In the genomic region with DNA sequence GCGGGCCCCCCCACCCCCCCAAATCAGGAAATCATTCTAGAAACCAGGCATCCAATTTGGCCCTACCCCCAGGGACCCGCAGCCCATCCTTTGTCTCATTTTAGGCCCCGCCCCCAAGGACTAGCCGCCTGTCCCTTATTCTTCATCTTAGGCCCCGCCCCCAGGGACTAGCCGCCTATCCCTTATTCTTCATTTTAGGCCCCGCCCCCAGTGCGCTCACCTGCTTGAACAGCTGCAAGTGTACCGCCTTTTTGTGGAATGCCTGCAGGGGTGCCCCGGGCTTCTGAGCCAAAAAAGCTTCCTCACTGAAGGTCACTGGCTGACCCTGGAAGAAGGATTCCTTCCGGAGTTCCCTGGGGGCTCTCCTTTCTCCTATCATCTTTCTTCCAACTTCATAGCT, we compare ENCODE assay signal across 9 mouse cellular contexts. TPM values are rescaled to one million over a fixed set of nuclear protein-coding genes. Genes with fewer than 3 reads are reported as not detected.
A peak's percentile ranks its signal among the peaks of the same experiment; 100 is the strongest.
DNase-seq lines count a peak whose midpoint lies in the region; ATAC-seq lines count a peak whose summit lies in the region.
"Had no signal": no experiment of that assay in that cellular context is flagged by ENCODE, and none has a peak within 500 bp of the region (broad histone marks: within the 10 kb centered on the region; RNA-seq: fewer than 3 reads in every experiment).

No protein-coding gene starts in this region.

- no peak overlapping the region for H3K4me3 ChIP-seq in limb, embryonic 10.5 days
- H3K4me3 ChIP-seq in midbrain, embryonic 16.5 days (ENCODE audit: low read depth, low read length), result peak overlapping the region; percentile 20
- H3K4me3 ChIP-seq: liver, embryonic 15.5 days had no signal

- peak; percentile 83 for DNase-seq in embryo, embryonic 10.5 days (ENCODE audit: low spot score)
- peak; percentile 18 for DNase-seq in forelimb bud, embryonic 11.5 days (ENCODE audit: low read depth, low spot score)
- DNase-seq in limb, embryonic 10.5 days (ENCODE audit: low spot score), result peak; percentile 42
- no peak for DNase-seq in left cerebral cortex, postnatal 14 days (ENCODE audit: low spot score in 2 of 2)
- DNase-seq in heart, postnatal 10 days, result no peak
- no peak for DNase-seq in gastrocnemius, adult 8-10 months (ENCODE audit: low spot score in 2 of 2)

- peaks cover 63% of the 10 kb centered on the region for H3K27me3 ChIP-seq in limb, embryonic 10.5 days (ENCODE audit: low read depth, poor library complexity, severe bottlenecking)
- no peaks in the 10 kb centered on the region for H3K27me3 ChIP-seq in midbrain, embryonic 16.5 days (ENCODE audit: control insufficient read depth, insufficient read depth, low read depth, low read length)

- WGBS in limb, embryonic 10.5 days, result 5% methylated on average over 11 of the region's 11 CpGs
- 3% methylated on average over 11 of the region's 11 CpGs for WGBS in midbrain, embryonic 16.5 days

- H3K9ac ChIP-seq in midbrain, embryonic 16.5 days (ENCODE audit: low read depth, low read length), result no peak overlapping the region
- H3K9ac ChIP-seq: liver, embryonic 15.5 days had no signal

- peak overlapping the region; percentile 31 for H3K4me2 ChIP-seq in midbrain, embryonic 16.5 days (ENCODE audit: low read length)
- H3K4me2 ChIP-seq: liver, embryonic 15.5 days had no signal

- ATAC-seq in midbrain, embryonic 16.5 days, result 0 out of 2 replicates have a peak, but pooled peaks have one; percentile 5
- no peak for ATAC-seq in granulocyte monocyte progenitor cell, adult 5-6 weeks (replicated peaks; ENCODE audit: poor library complexity, severe bottlenecking)

- intact Hi-C loops in left cerebral cortex, postnatal 14 days (cut with DNase I), result no loop called here
- intact Hi-C loops in heart, postnatal 10 days (cut with DNase I), result no loop called here

- no peaks in the 10 kb centered on the region for H3K9me3 ChIP-seq in limb, embryonic 10.5 days (replicated peaks)
- no peaks in the 10 kb centered on the region for H3K9me3 ChIP-seq in midbrain, embryonic 16.5 days (replicated peaks; ENCODE audit: control insufficient read depth, low read length, poor library complexity, severe bottlenecking)
- H3K9me3 ChIP-seq: liver, embryonic 15.5 days had no signal

- H3K36me3 ChIP-seq in limb, embryonic 10.5 days, result no peaks in the 10 kb centered on the region
- H3K36me3 ChIP-seq in midbrain, embryonic 16.5 days (ENCODE audit: control insufficient read depth, insufficient read depth, low read length), result no peaks in the 10 kb centered on the region
- H3K36me3 ChIP-seq: liver, embryonic 15.5 days had no signal

- no peak overlapping the region for H3K27ac ChIP-seq in limb, embryonic 10.5 days
- no peak overlapping the region for H3K27ac ChIP-seq in midbrain, embryonic 16.5 days (ENCODE audit: low read length)
- H3K27ac ChIP-seq: liver, embryonic 15.5 days had no signal

- peaks cover 7% of the 10 kb centered on the region for H3K4me1 ChIP-seq in limb, embryonic 10.5 days
- H3K4me1 ChIP-seq in midbrain, embryonic 16.5 days (ENCODE audit: control insufficient read depth, insufficient read depth, low read length), result no peaks in the 10 kb centered on the region

RNA-seq across cellular contexts. Expression of a gene that starts 7.6 kb away (rescaled TPM):
- polyA plus RNA-seq in limb, embryonic 10.5 days (2016; fragmentation: Nextera tagmentation; extraction: Ambion mirVana), result 0.66 and 0.97 TPM in 2 replicates
- 4.2 and 5.0 TPM in 2 replicates for polyA plus RNA-seq in midbrain, embryonic 16.5 days (2015; fragmentation: Nextera tagmentation; extraction: Ambion mirVana)
- total RNA-seq in left cerebral cortex, postnatal 14 days (2021), result 1 to 10 TPM; 1.8 to 1.9 TPM
- 24.7 and 27.1 TPM in 2 replicates for total RNA-seq in granulocyte monocyte progenitor cell, adult 5-6 weeks (2014; fragmentation: Nextera tagmentation)
- 2.9 and 3.0 TPM in 2 replicates for total RNA-seq in granulocyte monocyte progenitor cell, adult 5-6 weeks (2017)
- 1 to 10 TPM; 1.3 to 2.3 TPM for total RNA-seq in heart, postnatal 10 days (2021)
- total RNA-seq in gastrocnemius, adult 8-10 months (2022), result under 1 TPM in 3 of 4 experiments, not detected in 1; 0.12 to 0.52 (median 0.44) TPM

RNA-seq across cellular contexts. Expression of a gene that starts 11.0 kb away (rescaled TPM):
- polyA plus RNA-seq in limb, embryonic 10.5 days (2016; fragmentation: Nextera tagmentation; extraction: Ambion mirVana), result 2.5 and 3.9 TPM in 2 replicates
- 36.0 and 42.8 TPM in 2 replicates for polyA plus RNA-seq in midbrain, embryonic 16.5 days (2015; fragmentation: Nextera tagmentation; extraction: Ambion mirVana)
- 100 to 1,000 TPM; 361 to 364 TPM for total RNA-seq in left cerebral cortex, postnatal 14 days (2021)
- 15.2 and 23.8 TPM in 2 replicates for total RNA-seq in granulocyte monocyte progenitor cell, adult 5-6 weeks (2014; fragmentation: Nextera tagmentation)
- total RNA-seq in granulocyte monocyte progenitor cell, adult 5-6 weeks (2017), result 1.6 and 1.7 TPM in 2 replicates
- 10 to 100 TPM; 75.0 to 86.6 TPM for total RNA-seq in heart, postnatal 10 days (2021)
- total RNA-seq in gastrocnemius, adult 8-10 months (2022), result 10 to 100 TPM; 28.2 to 32.7 (median 31.3) TPM

RNA-seq across cellular contexts. Expression of a gene that starts 11.8 kb away (rescaled TPM):
- 1.9 and 2.7 TPM in 2 replicates for polyA plus RNA-seq in limb, embryonic 10.5 days (2016; fragmentation: Nextera tagmentation; extraction: Ambion mirVana)
- 2.1 and 3.3 TPM in 2 replicates for polyA plus RNA-seq in midbrain, embryonic 16.5 days (2015; fragmentation: Nextera tagmentation; extraction: Ambion mirVana)
- 1 to 10 TPM in 1 of 2 experiments, not detected in 1; 1.6 TPM for total RNA-seq in left cerebral cortex, postnatal 14 days (2021)
- total RNA-seq in granulocyte monocyte progenitor cell, adult 5-6 weeks (2014; fragmentation: Nextera tagmentation), result not detected in 2 replicates
- total RNA-seq in granulocyte monocyte progenitor cell, adult 5-6 weeks (2017), result not detected in 2 replicates
- under 1 TPM; 0.35 to 0.57 TPM for total RNA-seq in heart, postnatal 10 days (2021)
- total RNA-seq in gastrocnemius, adult 8-10 months (2022), result under 1 TPM in 1 of 4 experiments, not detected in 3; 0.34 TPM

RNA-seq across cellular contexts. Expression of a gene that starts 16.9 kb away (rescaled TPM):
- polyA plus RNA-seq in limb, embryonic 10.5 days (2016; fragmentation: Nextera tagmentation; extraction: Ambion mirVana), result 3.3 and 5.4 TPM in 2 replicates
- polyA plus RNA-seq in midbrain, embryonic 16.5 days (2015; fragmentation: Nextera tagmentation; extraction: Ambion mirVana), result 383 and 394 TPM in 2 replicates
- total RNA-seq in left cerebral cortex, postnatal 14 days (2021), result 100 to 1,000 TPM; 671 to 695 TPM
- total RNA-seq in granulocyte monocyte progenitor cell, adult 5-6 weeks (2014; fragmentation: Nextera tagmentation), result not detected in 2 replicates
- total RNA-seq in granulocyte monocyte progenitor cell, adult 5-6 weeks (2017), result not detected in 2 replicates
- total RNA-seq in heart, postnatal 10 days (2021), result 1 to 10 TPM; 7.0 to 7.4 TPM
- total RNA-seq in gastrocnemius, adult 8-10 months (2022), result under 1 TPM; 0.53 to 0.88 (median 0.64) TPM

RNA-seq across cellular contexts. Expression of a gene that starts 29.2 kb away (rescaled TPM):
- polyA plus RNA-seq in limb, embryonic 10.5 days (2016; fragmentation: Nextera tagmentation; extraction: Ambion mirVana), result not detected in 2 replicates
- not detected in 2 replicates for polyA plus RNA-seq in midbrain, embryonic 16.5 days (2015; fragmentation: Nextera tagmentation; extraction: Ambion mirVana)
- not detected for total RNA-seq in left cerebral cortex, postnatal 14 days (2021)
- not detected in 2 replicates for total RNA-seq in granulocyte monocyte progenitor cell, adult 5-6 weeks (2014; fragmentation: Nextera tagmentation)
- total RNA-seq in granulocyte monocyte progenitor cell, adult 5-6 weeks (2017), result not detected in 2 replicates
- total RNA-seq in heart, postnatal 10 days (2021), result not detected
- total RNA-seq in gastrocnemius, adult 8-10 months (2022), result not detected
- polyA plus RNA-seq: liver, embryonic 15.5 days had no signal

Comparison
In these comparisons a context has a peak if more than half of its experiments do, and no peak if none do; other contexts are left out.
1. DNase-seq: peak in embryo, embryonic 10.5 days (single experiment), forelimb bud, embryonic 11.5 days (single experiment) and limb, embryonic 10.5 days (single experiment); none in left cerebral cortex, postnatal 14 days (0 of 2), heart, postnatal 10 days (0 of 2) and gastrocnemius, adult 8-10 months (0 of 2).
2. RNA of a gene that starts 11.0 kb away (total RNA-seq): 361 to 364 TPM in left cerebral cortex, postnatal 14 days; 75.0 to 86.6 TPM in heart, postnatal 10 days, 28.2 to 32.7 TPM in gastrocnemius, adult 8-10 months and 1.6 to 23.8 TPM in granulocyte monocyte progenitor cell, adult 5-6 weeks; every median in the first group is over 4 times any median in the second.